ENCODE assay signal across 14 mouse cellular contexts in genomic region chr7:43305235-43305634, GRCm38 (mm10). TPM values are rescaled to one million over a fixed set of nuclear protein-coding genes. Genes with fewer than 3 reads are reported as not detected.
DNase-seq lines count a peak whose midpoint lies in the region; ATAC-seq and TF ChIP-seq lines count a peak whose summit lies in the region.
"Had no signal": no experiment of that assay in that cellular context is flagged by ENCODE, and none has a peak within 500 bp of the region (broad histone marks: within the 10 kb centered on the region; RNA-seq: fewer than 3 reads in every experiment).

No protein-coding gene starts in this region.

- no peak overlapping the region for H3K4me2 ChIP-seq in lung, embryonic 16.5 days (ENCODE audit: low read depth, low read length)
- H3K4me2 ChIP-seq: midbrain, embryonic 13.5 days had no signal

- intact Hi-C loops in heart, postnatal 14 days (cut with DNase I) = loop anchor here (10.0 kb wide), 1 partner anchor 140 kb away; the partner anchor contains the start of genes Cldnd2, Etfb and Gm45233

- H3K9me3 ChIP-seq in lung, embryonic 16.5 days (ENCODE audit: control insufficient read depth, low read length) = no peaks in the 10 kb centered on the region
- H3K9me3 ChIP-seq: forebrain, embryonic 10.5 days; midbrain, embryonic 13.5 days had no signal

- DNase-seq in gastrocnemius, adult 18-20 months (ENCODE audit: low spot score) = peak; percentile 51
- no peak for DNase-seq in gastrocnemius, postnatal 4 days (ENCODE audit: low spot score in 2 of 2)
- DNase-seq in heart, postnatal 14 days = peak; percentile 13 to 41
- DNase-seq in spleen, postnatal 4 days (ENCODE audit: low spot score in 2 of 2) = no peak
- no peak for DNase-seq in layer of hippocampus, adult 9-10 months (ENCODE audit: low spot score)
- DNase-seq: adrenal gland, postnatal 10 days; B cell, adult 2 months; cerebellum, postnatal 10 days had no signal

- H3K4me1 ChIP-seq in embryonic fibroblast, embryonic 13.5 days (ENCODE audit: control insufficient read depth, insufficient read depth, low read length) = peaks cover 3% of the 10 kb centered on the region
- no peaks in the 10 kb centered on the region for H3K4me1 ChIP-seq in lung, embryonic 16.5 days (replicated peaks; ENCODE audit: control insufficient read depth, insufficient read depth, low read length)
- H3K4me1 ChIP-seq: forebrain, embryonic 10.5 days; midbrain, embryonic 13.5 days had no signal

- no peak for TF ChIP-seq POLR2A in embryonic fibroblast, embryonic 13.5 days (IDR thresholded peaks at IDR 0.05; ENCODE audit: low read depth, low read length)

- H3K27me3 ChIP-seq in lung, embryonic 16.5 days (ENCODE audit: control insufficient read depth, insufficient read depth, low read depth, low read length) = no peaks in the 10 kb centered on the region
- H3K27me3 ChIP-seq: midbrain, embryonic 13.5 days had no signal

- WGBS in lung, embryonic 16.5 days = 70% methylated on average over 3 of the region's 3 CpGs

- no peak overlapping the region for H3K4me3 ChIP-seq in embryonic fibroblast, embryonic 13.5 days (ENCODE audit: insufficient read depth, low read length)
- no peak overlapping the region for H3K4me3 ChIP-seq in lung, embryonic 16.5 days (ENCODE audit: low read length)
- H3K4me3 ChIP-seq: forebrain, embryonic 10.5 days; midbrain, embryonic 13.5 days had no signal

- no peak overlapping the region for H3K9ac ChIP-seq in lung, embryonic 16.5 days (ENCODE audit: low read length)
- H3K9ac ChIP-seq: midbrain, embryonic 13.5 days had no signal

- 0 out of 2 replicates have a peak overlapping the region, but pooled peaks have one; percentile 29 for H3K27ac ChIP-seq in embryonic fibroblast, embryonic 13.5 days (ENCODE audit: insufficient read depth, low read length)
- H3K27ac ChIP-seq in lung, embryonic 16.5 days (ENCODE audit: low read length) = 0 out of 2 replicates have a peak overlapping the region, but pooled peaks have one; percentile 24
- H3K27ac ChIP-seq: forebrain, embryonic 10.5 days; hindbrain, postnatal 0 days; midbrain, embryonic 13.5 days had no signal

- TF ChIP-seq CTCF in embryonic fibroblast, embryonic 13.5 days (IDR thresholded peaks at IDR 0.05; ENCODE audit: borderline replicate concordance, insufficient read depth, low read length) = no peak

- ATAC-seq in lung, embryonic 16.5 days (ENCODE audit: low read depth) = peak; percentile 52
- no peak for ATAC-seq in megakaryocyte-erythroid progenitor cell, adult 5-6 weeks (replicated peaks; ENCODE audit: low FRiP score, low TSS enrichment, poor library complexity, severe bottlenecking)
- ATAC-seq: hindbrain, postnatal 0 days; midbrain, embryonic 13.5 days had no signal

- peaks cover 17% of the 10 kb centered on the region for H3K36me3 ChIP-seq in lung, embryonic 16.5 days (ENCODE audit: control insufficient read depth, insufficient read depth, low read length)

RNA-seq across cellular contexts. Expression of gene Zfp715, which starts 7.9 kb away (rescaled TPM):
- 1 to 10 TPM; 6.9 to 7.6 TPM for total RNA-seq in gastrocnemius, adult 18-20 months (2021)
- 10 to 100 TPM; 20.0 to 21.5 TPM for total RNA-seq in gastrocnemius, postnatal 4 days (2021)
- 18.9 and 19.4 TPM in 2 replicates for polyA plus RNA-seq in embryonic fibroblast, embryonic 13.5 days (2011; ENCODE audit: insufficient read length, low read depth, missing spikeins)
- 10 to 100 TPM; 17.3 to 17.6 TPM for total RNA-seq in heart, postnatal 14 days (2021)
- polyA plus RNA-seq in lung, embryonic 16.5 days (2015; fragmentation: Nextera tagmentation; extraction: Ambion mirVana) = 13.1 and 15.8 TPM in 2 replicates
- total RNA-seq in megakaryocyte-erythroid progenitor cell, adult 5-6 weeks (2014; fragmentation: Nextera tagmentation) = 11.5 and 15.9 TPM in 2 replicates
- 5.0 and 16.7 TPM in 2 replicates for total RNA-seq in megakaryocyte-erythroid progenitor cell, adult 5-6 weeks (2017)

RNA-seq across cellular contexts. Expression of gene Siglecf, which starts 45.9 kb away (rescaled TPM):
- total RNA-seq in gastrocnemius, adult 18-20 months (2021) = not detected
- total RNA-seq in gastrocnemius, postnatal 4 days (2021) = under 1 TPM; 0.10 to 0.17 TPM
- 0.27 TPM in 1 of 2 replicates, not detected in the other for polyA plus RNA-seq in embryonic fibroblast, embryonic 13.5 days (2011; ENCODE audit: insufficient read length, low read depth, missing spikeins)
- total RNA-seq in heart, postnatal 14 days (2021) = not detected
- 0.14 and 0.23 TPM in 2 replicates for polyA plus RNA-seq in lung, embryonic 16.5 days (2015; fragmentation: Nextera tagmentation; extraction: Ambion mirVana)
- total RNA-seq in megakaryocyte-erythroid progenitor cell, adult 5-6 weeks (2014; fragmentation: Nextera tagmentation) = 6.4 and 6.9 TPM in 2 replicates
- total RNA-seq in megakaryocyte-erythroid progenitor cell, adult 5-6 weeks (2017) = 3.1 and 13.0 TPM in 2 replicates
- total RNA-seq: hindbrain, postnatal 0 days had no signal

Comparison
In these comparisons a context has a peak if more than half of its experiments do, and no peak if none do; other contexts are left out.
1. DNase-seq: peak in gastrocnemius, adult 18-20 months (single experiment) and heart, postnatal 14 days (2 of 2); none in gastrocnemius, postnatal 4 days (0 of 2), spleen, postnatal 4 days (0 of 2) and layer of hippocampus, adult 9-10 months (single experiment).